Mouse (Mus musculus) ES-E14 (cell line): ENCODE data around the gene Rassf5. TPM values are rescaled to one million over a fixed set of nuclear protein-coding genes. Genes with fewer than 3 reads are reported as not detected.

Source experiments
- DNase-seq: peaks from one replicate; pipeline ENCODE4 v3.0.0-alpha.2; 2013; ENCODE audit warnings: low read depth, low spot score
- H3K27ac ChIP-seq: 2 replicates; pipeline ENCODE4 v1.5.1; 2012; ENCODE audit warnings: low read depth, mild to moderate bottlenecking, low read length, moderate library complexity, mixed read lengths; ENCODE audit not compliant: poor library complexity, insufficient read depth, severe bottlenecking
- H3K36me3 ChIP-seq: 2 replicates; pipeline ENCODE4 v1.6.1; 2012; ENCODE audit warnings: mild to moderate bottlenecking, low read length, moderate library complexity, mixed read lengths; ENCODE audit not compliant: control insufficient read depth, poor library complexity, insufficient read depth, severe bottlenecking
- H3K4me1 ChIP-seq, 2 experiments: fragments of 150-350 bp in 1 of 2; sonication (generic) in 1 of 2; 2 replicates each; pipeline ENCODE4 v1.6.1; 2012; ENCODE audit warnings: low read length in 2 of 2, mild to moderate bottlenecking in 1 of 2, mixed read lengths in 1 of 2; ENCODE audit not compliant: control insufficient read depth in 2 of 2, insufficient read depth in 2 of 2, poor library complexity in 1 of 2
- H3K4me3 ChIP-seq, 2 experiments: fragments of 150-350 bp in 1 of 2; sonication (generic) in 1 of 2; 2 replicates each; pipeline ENCODE4 v1.5.1; 2012; ENCODE audit warnings: low read length in 2 of 2, low read depth in 1 of 2, mild to moderate bottlenecking in 1 of 2, mixed read lengths in 1 of 2; ENCODE audit not compliant: insufficient read depth in 1 of 2, poor library complexity in 1 of 2, severe bottlenecking in 1 of 2
- H3K9ac ChIP-seq: 2 replicates; pipeline ENCODE4 v1.6.1; 2012; ENCODE audit warnings: low read depth, mild to moderate bottlenecking, low read length, mixed read lengths; ENCODE audit not compliant: poor library complexity, insufficient read depth, severe bottlenecking
- H3K9me3 ChIP-seq: fragments of 150-350 bp; sonication (generic); 2 replicates; pipeline ENCODE4 v1.6.1; 2012; ENCODE audit warnings: low read depth, mild to moderate bottlenecking, low read length; ENCODE audit not compliant: control insufficient read depth, insufficient read depth
- CHD2 ChIP-seq: IDR thresholded peaks from 2 replicates; pipeline ENCODE4 v1.6.1; 2014; ENCODE audit warnings: mild to moderate bottlenecking, low read depth, low read length, inconsistent platforms
- HCFC1 ChIP-seq: IDR thresholded peaks from 2 replicates; pipeline ENCODE4 v1.6.1; 2012; ENCODE audit warnings: low read length, inconsistent platforms, borderline replicate concordance; ENCODE audit not compliant: insufficient read depth
- MAFK ChIP-seq: IDR thresholded peaks from 2 replicates; pipeline ENCODE4 v1.6.1; 2014; ENCODE audit warnings: mild to moderate bottlenecking, low read depth, low read length, inconsistent platforms; ENCODE audit not compliant: insufficient read depth
- ZC3H11A ChIP-seq: IDR thresholded peaks from 2 replicates; pipeline ENCODE4 v1.6.1; 2012; ENCODE audit warnings: low read depth, mild to moderate bottlenecking, inconsistent platforms, low read length, borderline replicate concordance
- ZNF384 ChIP-seq: IDR thresholded peaks from 2 replicates; pipeline ENCODE4 v1.6.1; 2012; ENCODE audit warnings: low read depth, low read length, inconsistent platforms
- in situ Hi-C, 2 experiments: fragments of 600-800 bp; cut with MboI; formaldehyde crosslinking; loops; one replicate each; pipeline ENCODE4 v1.15.1; 2025; ENCODE audit warnings: low sequenced_read_pairs in 2 of 2, inconsistent platforms in 1 of 2; ENCODE audit not compliant: unreplicated experiment in 2 of 2
- total RNA-seq: library from RNA; depleted of rRNA; stranded (reverse); fragments of 300-350 nt; gene quantifications from 2 replicates; pipeline ENCODE4 v1.2.3, GENCODE M21; 2012

Rassf5 gene
- total RNA-seq, 1 experiment = 0.76 TPM

GRCm38 (mm10) chr1:131185821-131186506 is 59.1 kb downstream of the Rassf5 start:
- H3K9me3 ChIP-seq = no peaks in the 10 kb centered on the region
- H3K27ac ChIP-seq = no peak overlapping the region
- H3K36me3 ChIP-seq = no peaks in the 10 kb centered on the region
- in situ Hi-C loops = no loop called here
- no peak for DNase-seq
- no peak overlapping the region for H3K9ac ChIP-seq
- no peak overlapping the region for H3K4me3 ChIP-seq
- no peaks in the 10 kb centered on the region for H3K4me1 ChIP-seq
- TF ChIP-seq ZNF384 (no peak), CHD2 (no peak), ZC3H11A (no peak), HCFC1 (no peak), MAFK (no peak)

GRCm38 (mm10) chr1:131184956-131185660 is 60.0 kb downstream of the Rassf5 start:
- H3K9me3 ChIP-seq = no peaks in the 10 kb centered on the region
- TF ChIP-seq MAFK = no peak
- in situ Hi-C loops = no loop called here
- H3K4me1 ChIP-seq = no peaks in the 10 kb centered on the region
- H3K27ac ChIP-seq = no peak overlapping the region
- no peaks in the 10 kb centered on the region for H3K36me3 ChIP-seq
- no peak for DNase-seq
- no peak overlapping the region for H3K4me3 ChIP-seq
- H3K9ac ChIP-seq = no peak overlapping the region

GRCm38 (mm10) chr1:131184253-131184955 is 60.7 kb downstream of the Rassf5 start:
- H3K4me3 ChIP-seq = no peak overlapping the region
- no peak overlapping the region for H3K27ac ChIP-seq
- TF ChIP-seq ZC3H11A = no peak
- TF ChIP-seq ZNF384 = no peak
- no peak for TF ChIP-seq HCFC1
- no peak for TF ChIP-seq MAFK
- H3K9me3 ChIP-seq = no peaks in the 10 kb centered on the region
- in situ Hi-C loops = no loop called here
- no peaks in the 10 kb centered on the region for H3K36me3 ChIP-seq
- no peaks in the 10 kb centered on the region for H3K4me1 ChIP-seq
- no peak overlapping the region for H3K9ac ChIP-seq
- DNase-seq = no peak

- in situ Hi-C loops = no loop called here
- Histone ChIP-seq H3K9ac (no peak overlapping the region), H3K27ac (no peak overlapping the region), H3K36me3 (0 out of 2 replicates have a peak, but pooled peaks cover 3% of the 10 kb centered on the region), H3K4me3 (no peak overlapping the region), H3K9me3 (no peaks in the 10 kb centered on the region), H3K4me1 (no peaks in the 10 kb centered on the region)
- TF ChIP-seq ZNF384 = no peak
- TF ChIP-seq MAFK = no peak
- no peak for TF ChIP-seq CHD2
- no peak for TF ChIP-seq ZC3H11A
- no peak for TF ChIP-seq HCFC1
- no peak for DNase-seq
Observed at GRCm38 (mm10) chr1:131183201-131183600, 61.9 kb downstream of the Rassf5 start.
